Mouse (Mus musculus): ENCODE results near the gene Map3k5. TPM values are rescaled to one million over a fixed set of nuclear protein-coding genes. Genes with fewer than 3 reads are reported as not detected.

The Map3k5 gene
- polyA plus RNA-seq, 1 experiment from 2014 or later = 1.8 TPM

- no peak for ATAC-seq (replicated peaks; ENCODE audit: low FRiP score)
- 95% methylated on average over 4 of the region's 4 CpGs for WGBS
- H3K27me3 ChIP-seq (replicated peaks; ENCODE audit: control insufficient read depth, insufficient read depth, low read length) = no peaks in the 10 kb centered on the region
Measured at GRCm38 (mm10) chr10:20121981-20122380, 187.7 kb downstream of the Map3k5 start.

GRCm38 (mm10) chr10:20123401-20123800 is 189.1 kb downstream of the Map3k5 start:
- Histone ChIP-seq H3K27me3 (replicated peaks; ENCODE audit: control insufficient read depth, insufficient read depth, low read length) (no peaks in the 10 kb centered on the region), H3K9ac (ENCODE audit: low read depth, low read length) (no peak overlapping the region), H3K9me3 (ENCODE audit: control insufficient read depth, low read length) (no peaks in the 10 kb centered on the region), H3K27ac (ENCODE audit: low read depth, low read length) (no peak overlapping the region), H3K36me3 (ENCODE audit: control insufficient read depth, insufficient read depth, low read length) (no peaks in the 10 kb centered on the region), H3K4me2 (no peak overlapping the region), H3K4me1 (replicated peaks; ENCODE audit: control insufficient read depth, insufficient read depth, low read length) (no peaks in the 10 kb centered on the region), H3K4me3 (ENCODE audit: low read depth, low read length) (no peak overlapping the region)
- ATAC-seq (replicated peaks; ENCODE audit: low FRiP score) = peak; percentile 68; the same call in 1 of the 2 replicates
- 37% methylated on average over 9 of the region's 9 CpGs for WGBS
- DNase-seq (ENCODE audit: low spot score) = no peak

More at GRCm38 (mm10) chr10:20121981-20122380, 187.7 kb downstream of the Map3k5 start:
- H3K4me2 ChIP-seq = no peak overlapping the region
- DNase-seq (ENCODE audit: low spot score) = no peak
- no peaks in the 10 kb centered on the region for H3K36me3 ChIP-seq (ENCODE audit: control insufficient read depth, insufficient read depth, low read length)
- no peaks in the 10 kb centered on the region for H3K4me1 ChIP-seq (replicated peaks; ENCODE audit: control insufficient read depth, insufficient read depth, low read length)
- no peaks in the 10 kb centered on the region for H3K9me3 ChIP-seq (ENCODE audit: control insufficient read depth, low read length)
- H3K4me3 ChIP-seq (ENCODE audit: low read depth, low read length) = no peak overlapping the region
- H3K9ac ChIP-seq (ENCODE audit: low read depth, low read length) = no peak overlapping the region
- no peak overlapping the region for H3K27ac ChIP-seq (ENCODE audit: low read depth, low read length)

GRCm38 (mm10) chr10:20124576-20124975 is 190.3 kb downstream of the Map3k5 start:
- no peaks in the 10 kb centered on the region for H3K9me3 ChIP-seq (ENCODE audit: control insufficient read depth, low read length)
- H3K27me3 ChIP-seq (replicated peaks; ENCODE audit: control insufficient read depth, insufficient read depth, low read length) = no peaks in the 10 kb centered on the region
- 89% methylated on average over 12 of the region's 12 CpGs for WGBS
- no peaks in the 10 kb centered on the region for H3K4me1 ChIP-seq (replicated peaks; ENCODE audit: control insufficient read depth, insufficient read depth, low read length)
- H3K36me3 ChIP-seq (ENCODE audit: control insufficient read depth, insufficient read depth, low read length) = no peaks in the 10 kb centered on the region
- DNase-seq (ENCODE audit: low spot score) (no peak), ATAC-seq (replicated peaks; ENCODE audit: low FRiP score) (no peak)
- no peak overlapping the region for H3K27ac ChIP-seq (ENCODE audit: low read depth, low read length)
- no peak overlapping the region for H3K4me2 ChIP-seq
- H3K4me3 ChIP-seq (ENCODE audit: low read depth, low read length) = no peak overlapping the region
- no peak overlapping the region for H3K9ac ChIP-seq (ENCODE audit: low read depth, low read length)

GRCm38 (mm10) chr10:20125226-20125625 is 191.0 kb downstream of the Map3k5 start:
- Histone ChIP-seq H3K4me3 (ENCODE audit: low read depth, low read length) (no peak overlapping the region), H3K9me3 (ENCODE audit: control insufficient read depth, low read length) (no peaks in the 10 kb centered on the region), H3K4me2 (no peak overlapping the region), H3K27ac (ENCODE audit: low read depth, low read length) (no peak overlapping the region), H3K9ac (ENCODE audit: low read depth, low read length) (no peak overlapping the region), H3K27me3 (replicated peaks; ENCODE audit: control insufficient read depth, insufficient read depth, low read length) (no peaks in the 10 kb centered on the region), H3K36me3 (ENCODE audit: control insufficient read depth, insufficient read depth, low read length) (no peaks in the 10 kb centered on the region), H3K4me1 (replicated peaks; ENCODE audit: control insufficient read depth, insufficient read depth, low read length) (no peaks in the 10 kb centered on the region)
- ATAC-seq (replicated peaks; ENCODE audit: low FRiP score) (peak; percentile 45), DNase-seq (ENCODE audit: low spot score) (no peak)
- 47% methylated on average over 4 of the region's 4 CpGs for WGBS

GRCm38 (mm10) chr10:20132933-20133652 is 198.8 kb downstream of the Map3k5 start:
- H3K9me3 ChIP-seq (ENCODE audit: control insufficient read depth, low read length) = no peaks in the 10 kb centered on the region
- no peak overlapping the region for H3K9ac ChIP-seq (ENCODE audit: low read depth, low read length)
- H3K27me3 ChIP-seq (replicated peaks; ENCODE audit: control insufficient read depth, insufficient read depth, low read length) = no peaks in the 10 kb centered on the region
- DNase-seq (ENCODE audit: low spot score) (no peak), ATAC-seq (replicated peaks; ENCODE audit: low FRiP score) (no peak)
- no peaks in the 10 kb centered on the region for H3K36me3 ChIP-seq (ENCODE audit: control insufficient read depth, insufficient read depth, low read length)
- no peak overlapping the region for H3K4me3 ChIP-seq (ENCODE audit: low read depth, low read length)
- no peak overlapping the region for H3K4me2 ChIP-seq
- 77% methylated on average over 12 of the region's 12 CpGs for WGBS
- peaks cover 15% of the 10 kb centered on the region for H3K4me1 ChIP-seq (replicated peaks; ENCODE audit: control insufficient read depth, insufficient read depth, low read length)
- no peak overlapping the region for H3K27ac ChIP-seq (ENCODE audit: low read depth, low read length)

GRCm38 (mm10) chr10:20135350-20136058 is 201.2 kb downstream of the Map3k5 start:
- peak overlapping the region; percentile 41; the same call in 1 of the 2 replicates for H3K9ac ChIP-seq (ENCODE audit: low read depth, low read length)
- no peaks in the 10 kb centered on the region for H3K27me3 ChIP-seq (replicated peaks; ENCODE audit: control insufficient read depth, insufficient read depth, low read length)
- WGBS = 33% methylated on average over 15 of the region's 15 CpGs
- DNase-seq (ENCODE audit: low spot score) (peak; percentile 48), ATAC-seq (replicated peaks; ENCODE audit: low FRiP score) (peak; percentile 77)
- peaks cover 15% of the 10 kb centered on the region for H3K4me1 ChIP-seq (replicated peaks; ENCODE audit: control insufficient read depth, insufficient read depth, low read length)
- H3K27ac ChIP-seq (ENCODE audit: low read depth, low read length) = peak overlapping the region; percentile 68; the same call in 1 of the 2 replicates
- no peak overlapping the region for H3K4me3 ChIP-seq (ENCODE audit: low read depth, low read length)
- H3K36me3 ChIP-seq (ENCODE audit: control insufficient read depth, insufficient read depth, low read length) = no peaks in the 10 kb centered on the region; the same call in 1 of the 2 replicates
- no peaks in the 10 kb centered on the region for H3K9me3 ChIP-seq (ENCODE audit: control insufficient read depth, low read length)
- H3K4me2 ChIP-seq = peak overlapping the region; percentile 50

GRCm38 (mm10) chr10:20136505-20136904 is 202.2 kb downstream of the Map3k5 start:
- no peak overlapping the region for H3K4me2 ChIP-seq
- ATAC-seq (replicated peaks; ENCODE audit: low FRiP score) (no peak), DNase-seq (ENCODE audit: low spot score) (no peak)
- no peaks in the 10 kb centered on the region for H3K9me3 ChIP-seq (ENCODE audit: control insufficient read depth, low read length)
- H3K4me1 ChIP-seq (replicated peaks; ENCODE audit: control insufficient read depth, insufficient read depth, low read length) = peaks cover 15% of the 10 kb centered on the region
- 92% methylated on average over 1 of the region's 1 CpGs for WGBS
- H3K9ac ChIP-seq (ENCODE audit: low read depth, low read length) = no peak overlapping the region
- no peak overlapping the region for H3K27ac ChIP-seq (ENCODE audit: low read depth, low read length)
- H3K4me3 ChIP-seq (ENCODE audit: low read depth, low read length) = no peak overlapping the region
- H3K36me3 ChIP-seq (ENCODE audit: control insufficient read depth, insufficient read depth, low read length) = no peaks in the 10 kb centered on the region; the same call in 1 of the 2 replicates
- H3K27me3 ChIP-seq (replicated peaks; ENCODE audit: control insufficient read depth, insufficient read depth, low read length) = no peaks in the 10 kb centered on the region

GRCm38 (mm10) chr10:20141376-20141775 is 207.1 kb downstream of the Map3k5 start:
- 67% methylated on average over 17 of the region's 17 CpGs for WGBS
- no peak overlapping the region for H3K27ac ChIP-seq (ENCODE audit: low read depth, low read length)
- no peak overlapping the region for H3K9ac ChIP-seq (ENCODE audit: low read depth, low read length)
- H3K4me1 ChIP-seq (replicated peaks; ENCODE audit: control insufficient read depth, insufficient read depth, low read length) = peaks cover 7% of the 10 kb centered on the region
- H3K4me3 ChIP-seq (ENCODE audit: low read depth, low read length) = no peak overlapping the region
- H3K36me3 ChIP-seq (ENCODE audit: control insufficient read depth, insufficient read depth, low read length) = no peaks in the 10 kb centered on the region; the same call in 1 of the 2 replicates
- ATAC-seq (replicated peaks; ENCODE audit: low FRiP score) (no peak), DNase-seq (ENCODE audit: low spot score) (no peak)
- H3K9me3 ChIP-seq (ENCODE audit: control insufficient read depth, low read length) = no peaks in the 10 kb centered on the region
- H3K27me3 ChIP-seq (replicated peaks; ENCODE audit: control insufficient read depth, insufficient read depth, low read length) = no peaks in the 10 kb centered on the region; the same call in 1 of the 2 replicates
- no peak overlapping the region for H3K4me2 ChIP-seq

Data from liver, embryonic 11.5 days (tissue).